Mouse (Mus musculus): ENCODE results near the gene Ccdc103. TPM values are rescaled to one million over a fixed set of nuclear protein-coding genes. Genes with fewer than 3 reads are reported as not detected.

The Ccdc103 gene
- polyA plus RNA-seq, 1 experiment from 2014 or later: 2.3 TPM

DNA sequence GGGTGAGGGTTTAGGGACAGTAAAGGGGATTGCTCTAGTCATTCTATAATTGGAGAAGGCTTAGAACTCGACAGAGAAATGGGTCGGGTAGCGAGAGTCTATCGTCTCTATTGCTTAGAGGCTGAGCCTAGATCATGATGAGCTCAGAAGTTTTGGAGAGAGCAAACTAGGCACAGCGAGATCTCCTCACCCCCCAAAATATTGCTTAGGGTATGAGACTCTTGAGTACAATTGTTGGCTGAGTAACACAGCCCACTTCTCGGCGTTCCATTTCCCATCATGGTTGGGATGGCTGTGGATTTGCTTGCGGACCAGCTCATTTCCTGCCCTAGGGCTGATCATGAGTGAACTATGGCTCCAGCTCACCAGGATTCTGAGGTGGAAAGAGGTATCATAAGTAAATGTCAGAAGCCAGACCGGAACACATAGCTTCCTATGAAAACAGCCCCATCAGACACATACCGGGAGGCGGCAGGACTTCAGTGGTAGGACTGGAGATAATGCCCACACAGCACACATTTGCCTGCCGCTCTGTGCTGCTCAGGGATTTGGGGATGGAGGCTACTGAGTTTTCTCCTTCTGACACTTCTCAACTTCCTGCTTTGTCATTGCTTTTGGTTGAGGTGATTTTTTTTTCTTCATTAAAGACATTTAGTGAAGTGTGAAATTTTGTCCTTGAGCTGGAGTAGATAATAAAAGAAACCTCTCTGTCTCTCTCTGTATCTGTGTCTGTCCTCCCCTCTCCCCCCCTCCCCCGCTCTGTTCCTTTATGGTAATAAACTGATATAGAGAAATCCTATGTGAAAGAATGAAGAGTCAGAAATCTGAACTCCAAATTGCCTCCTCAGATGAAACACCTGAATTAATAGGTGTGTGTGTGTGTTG lies 552 bp downstream of the Ccdc103 start:
- Histone ChIP-seq H3K9me3 (ENCODE audit: control insufficient read depth, low read length) (no peaks in the 10 kb centered on the region), H3K27me3 (ENCODE audit: control insufficient read depth, insufficient read depth, low read length) (no peaks in the 10 kb centered on the region), H3K36me3 (ENCODE audit: control insufficient read depth, insufficient read depth, low read length) (peaks cover 2% of the 10 kb centered on the region; the same call in 1 of the 2 replicates), H3K4me1 (replicated peaks; ENCODE audit: control insufficient read depth, insufficient read depth, low read length) (peaks cover 12% of the 10 kb centered on the region), H3K27ac (ENCODE audit: low read depth, low read length) (peak overlapping the region; percentile 79; the same call in 1 of the 2 replicates), H3K4me3 (ENCODE audit: low read depth, low read length) (peak overlapping the region; percentile 80), H3K9ac (ENCODE audit: low read length) (peak overlapping the region; percentile 88), H3K4me2 (ENCODE audit: low read depth, low read length, severe bottlenecking) (peak overlapping the region; percentile 88)
- 17% methylated on average over 13 of the region's 13 CpGs for WGBS
- no peak for DNase-seq (ENCODE audit: low spot score)
- no peak; the same call in 1 of the 2 replicates for ATAC-seq (replicated peaks; ENCODE audit: low FRiP score)

DNA sequence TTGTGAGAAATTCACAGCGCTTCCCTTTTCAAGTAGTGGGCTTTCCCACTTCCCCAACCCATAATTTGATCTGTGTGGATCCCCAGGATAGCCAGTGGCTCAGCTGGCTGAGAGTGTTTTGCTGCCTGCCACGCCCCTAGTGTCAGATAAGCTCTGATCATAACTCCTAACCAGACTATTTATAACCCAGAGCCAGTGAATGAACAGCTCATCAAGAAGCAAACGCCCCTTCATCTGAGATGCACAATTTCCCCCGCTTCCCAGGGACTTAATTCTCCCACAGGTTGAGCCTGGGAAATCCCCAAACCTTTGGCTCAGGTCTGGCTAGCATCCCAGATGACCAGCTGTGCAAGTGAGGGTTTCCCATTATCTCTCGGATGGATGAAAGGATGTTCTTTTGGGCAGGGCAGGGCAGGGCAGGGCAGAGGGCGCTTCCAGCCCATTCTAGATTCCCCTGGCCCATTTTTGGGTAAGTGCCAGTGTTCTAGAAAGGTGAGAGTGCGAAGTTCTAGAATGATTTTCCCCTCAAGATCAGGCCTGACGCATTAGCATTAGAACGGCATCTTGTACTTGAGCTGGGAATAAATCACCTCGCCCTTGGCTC lies 3.7 kb downstream of the Ccdc103 start, which contains the start of gene Fam187a:
Gene Fam187a (plus strand): TSS at position 554 of the 604 bp plus-strand sequence.
- ATAC-seq (replicated peaks; ENCODE audit: low FRiP score) (no peak), DNase-seq (ENCODE audit: low spot score) (no peak)
- Histone ChIP-seq H3K27ac (ENCODE audit: low read depth, low read length) (no peak within 1 kb of the TSS), H3K9me3 (ENCODE audit: control insufficient read depth, low read length) (no peaks in the 10 kb centered on the region), H3K36me3 (ENCODE audit: control insufficient read depth, insufficient read depth, low read length) (no peaks in the 10 kb centered on the region), H3K4me2 (ENCODE audit: low read depth, low read length, severe bottlenecking) (no peak within 1 kb of the TSS), H3K27me3 (ENCODE audit: control insufficient read depth, insufficient read depth, low read length) (no peaks in the 10 kb centered on the region), H3K9ac (ENCODE audit: low read length) (no peak within 1 kb of the TSS), H3K4me3 (ENCODE audit: low read depth, low read length) (no peak within 1 kb of the TSS), H3K4me1 (replicated peaks; ENCODE audit: control insufficient read depth, insufficient read depth, low read length) (peaks cover 6% of the 10 kb centered on the region; the same call in 1 of the 2 replicates)
- 67% methylated on average over 10 of the region's 10 CpGs for WGBS

DNA sequence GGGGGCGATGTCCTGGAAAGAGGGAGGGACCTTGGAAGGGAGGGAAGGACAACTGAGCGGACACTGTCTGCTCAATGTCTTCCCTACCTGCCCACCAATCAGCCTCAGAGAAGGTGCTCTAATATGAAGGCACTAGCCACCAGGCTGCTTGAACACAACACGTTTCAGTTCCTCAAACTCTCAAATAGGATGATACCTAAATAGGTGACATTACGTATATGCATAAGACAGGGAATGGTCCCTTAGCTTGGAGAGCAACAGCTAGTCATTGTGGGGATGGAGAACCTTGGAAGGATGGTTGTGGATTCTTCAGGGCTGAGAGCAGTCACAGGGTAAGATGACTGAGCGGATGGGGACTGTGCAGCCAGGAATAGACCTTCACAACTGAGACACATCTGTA lies 6.4 kb downstream of the Ccdc103 start:
- H3K9ac ChIP-seq (ENCODE audit: low read length): no peak overlapping the region
- no peaks in the 10 kb centered on the region for H3K36me3 ChIP-seq (ENCODE audit: control insufficient read depth, insufficient read depth, low read length)
- H3K4me1 ChIP-seq (replicated peaks; ENCODE audit: control insufficient read depth, insufficient read depth, low read length): no peaks in the 10 kb centered on the region
- no peak for ATAC-seq (replicated peaks; ENCODE audit: low FRiP score)
- no peak overlapping the region for H3K27ac ChIP-seq (ENCODE audit: low read depth, low read length)
- no peak overlapping the region for H3K4me3 ChIP-seq (ENCODE audit: low read depth, low read length)
- DNase-seq (ENCODE audit: low spot score): no peak
- no peaks in the 10 kb centered on the region; the same call in 1 of the 2 replicates for H3K27me3 ChIP-seq (ENCODE audit: control insufficient read depth, insufficient read depth, low read length)
- 91% methylated on average over 5 of the region's 5 CpGs for WGBS
- H3K4me2 ChIP-seq (ENCODE audit: low read depth, low read length, severe bottlenecking): no peak overlapping the region
- H3K9me3 ChIP-seq (ENCODE audit: control insufficient read depth, low read length): no peaks in the 10 kb centered on the region

DNA sequence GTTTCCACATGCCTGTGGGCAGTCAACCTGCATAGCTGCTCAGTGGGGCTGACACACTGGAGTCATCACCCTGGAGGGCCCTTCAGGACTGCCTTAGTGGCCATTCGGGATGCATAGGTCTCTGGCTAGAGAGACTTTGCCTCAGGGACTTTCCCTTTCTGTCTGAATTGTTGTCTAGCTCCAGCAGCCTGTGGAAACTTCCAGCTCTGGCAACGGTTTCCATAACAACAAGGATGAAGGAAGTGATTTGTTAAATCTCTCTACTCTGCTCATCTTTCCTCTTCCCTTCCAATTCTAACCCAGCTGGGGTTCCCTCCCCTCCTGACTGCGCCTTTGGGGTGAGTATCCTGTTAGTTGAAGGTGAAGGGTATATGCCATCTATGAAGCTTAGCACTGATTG lies 7.1 kb downstream of the Ccdc103 start:
- Histone ChIP-seq H3K27me3 (ENCODE audit: control insufficient read depth, insufficient read depth, low read length) (peaks cover 4% of the 10 kb centered on the region; the same call in 1 of the 2 replicates), H3K36me3 (ENCODE audit: control insufficient read depth, insufficient read depth, low read length) (no peaks in the 10 kb centered on the region), H3K9me3 (ENCODE audit: control insufficient read depth, low read length) (no peaks in the 10 kb centered on the region), H3K9ac (ENCODE audit: low read length) (no peak overlapping the region), H3K27ac (ENCODE audit: low read depth, low read length) (no peak overlapping the region), H3K4me1 (replicated peaks; ENCODE audit: control insufficient read depth, insufficient read depth, low read length) (no peaks in the 10 kb centered on the region; the same call in 1 of the 2 replicates), H3K4me2 (ENCODE audit: low read depth, low read length, severe bottlenecking) (no peak overlapping the region), H3K4me3 (ENCODE audit: low read depth, low read length) (no peak overlapping the region)
- 73% methylated on average over 3 of the region's 3 CpGs for WGBS
- ATAC-seq (replicated peaks; ENCODE audit: low FRiP score): no peak
- no peak for DNase-seq (ENCODE audit: low spot score)

DNA sequence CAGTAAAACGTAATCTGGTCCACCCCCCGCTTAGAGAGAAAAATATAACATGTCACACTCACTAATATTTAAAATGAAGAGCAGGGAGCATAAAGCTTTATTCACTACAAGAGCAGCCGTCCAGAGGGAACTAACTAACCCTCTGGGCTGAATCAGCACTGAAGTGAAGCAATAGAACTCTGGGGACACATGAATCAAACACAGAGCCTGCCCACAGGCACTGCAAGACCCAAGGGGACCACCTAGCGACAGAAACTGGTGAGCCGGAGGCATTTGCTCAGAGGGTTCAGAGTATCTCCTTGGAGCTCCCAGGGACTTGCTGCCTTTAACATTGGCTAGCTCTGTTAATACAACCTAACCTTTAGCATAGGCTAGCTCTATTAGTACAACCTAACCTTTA lies 9.1 kb downstream of the Ccdc103 start:
- 69% methylated on average over 5 of the region's 5 CpGs for WGBS
- Histone ChIP-seq H3K4me2 (ENCODE audit: low read depth, low read length, severe bottlenecking) (no peak overlapping the region), H3K9ac (ENCODE audit: low read length) (no peak overlapping the region), H3K27me3 (ENCODE audit: control insufficient read depth, insufficient read depth, low read length) (peaks cover 14% of the 10 kb centered on the region; the same call in 1 of the 2 replicates), H3K4me3 (ENCODE audit: low read depth, low read length) (no peak overlapping the region), H3K9me3 (ENCODE audit: control insufficient read depth, low read length) (no peaks in the 10 kb centered on the region), H3K36me3 (ENCODE audit: control insufficient read depth, insufficient read depth, low read length) (no peaks in the 10 kb centered on the region), H3K4me1 (replicated peaks; ENCODE audit: control insufficient read depth, insufficient read depth, low read length) (peaks cover 2% of the 10 kb centered on the region; the same call in 1 of the 2 replicates), H3K27ac (ENCODE audit: low read depth, low read length) (no peak overlapping the region)
- ATAC-seq (replicated peaks; ENCODE audit: low FRiP score) (no peak), DNase-seq (ENCODE audit: low spot score) (no peak)

DNA sequence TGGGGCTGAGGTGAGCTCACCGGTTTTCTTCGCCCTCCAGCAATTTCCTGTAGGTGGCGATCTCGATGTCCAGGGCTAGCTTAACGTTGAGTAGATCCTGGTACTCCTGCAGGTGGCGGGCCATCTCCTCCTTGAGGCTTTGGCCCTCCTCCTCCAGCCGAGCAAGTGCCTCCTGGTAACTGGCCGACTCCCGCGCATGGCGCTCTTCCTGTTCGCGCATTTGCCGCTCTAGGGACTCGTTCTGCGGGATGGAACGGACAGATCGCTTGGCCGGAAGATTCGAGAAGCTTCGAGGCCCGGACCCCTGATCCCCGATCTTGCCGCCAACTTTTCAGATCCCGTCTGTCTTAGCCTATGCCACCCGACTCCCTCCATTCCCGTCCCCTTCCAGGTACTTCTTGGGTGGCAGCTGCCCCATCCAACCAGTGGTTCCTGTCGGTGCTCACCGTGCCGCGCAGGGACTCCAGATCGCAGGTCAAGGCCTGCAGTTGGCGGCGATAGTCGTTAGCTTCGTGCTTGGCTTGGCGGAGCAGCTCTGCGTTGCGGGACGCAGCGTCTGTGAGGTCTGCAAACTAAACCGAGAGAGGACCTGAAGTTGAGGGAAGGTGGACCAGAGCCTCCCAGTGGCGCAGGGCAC lies 12.1 kb downstream of the Ccdc103 start:
- no peaks in the 10 kb centered on the region for H3K36me3 ChIP-seq (ENCODE audit: control insufficient read depth, insufficient read depth, low read length)
- no peaks in the 10 kb centered on the region for H3K9me3 ChIP-seq (ENCODE audit: control insufficient read depth, low read length)
- DNase-seq (ENCODE audit: low spot score): peak; percentile 81
- WGBS: 2% methylated on average over 43 of the region's 43 CpGs
- peaks cover 2% of the 10 kb centered on the region; the same call in 1 of the 2 replicates for H3K4me1 ChIP-seq (replicated peaks; ENCODE audit: control insufficient read depth, insufficient read depth, low read length)
- peak; percentile 63; the same call in 1 of the 2 replicates for ATAC-seq (replicated peaks; ENCODE audit: low FRiP score)
- peak overlapping the region; percentile 52 for H3K9ac ChIP-seq (ENCODE audit: low read length)
- H3K27ac ChIP-seq (ENCODE audit: low read depth, low read length): no peak overlapping the region
- peak overlapping the region; percentile 23; the same call in 1 of the 2 replicates for H3K4me3 ChIP-seq (ENCODE audit: low read depth, low read length)
- H3K27me3 ChIP-seq (ENCODE audit: control insufficient read depth, insufficient read depth, low read length): peaks cover 14% of the 10 kb centered on the region; the same call in 1 of the 2 replicates
- H3K4me2 ChIP-seq (ENCODE audit: low read depth, low read length, severe bottlenecking): peak overlapping the region; percentile 52

DNA sequence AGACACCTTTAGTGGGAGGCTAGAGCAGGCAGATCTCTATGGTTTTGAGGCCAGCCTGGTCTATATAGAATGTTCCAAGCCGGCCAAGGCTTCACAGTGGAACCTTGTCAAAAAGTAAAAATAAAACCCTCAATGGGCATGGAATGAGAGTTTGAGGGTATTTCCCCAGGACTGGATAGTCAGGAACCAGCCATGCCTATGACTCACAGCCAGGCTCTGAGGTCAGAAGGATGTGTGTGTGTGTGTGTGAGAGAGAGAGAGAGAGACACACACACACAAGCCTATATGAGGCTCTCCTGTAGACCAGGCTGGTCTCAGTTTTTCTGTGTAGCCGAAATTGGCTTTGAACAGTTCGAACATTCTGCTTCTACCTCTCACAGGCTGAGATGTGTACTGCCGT lies 13.7 kb downstream of the Ccdc103 start:
- peaks cover 14% of the 10 kb centered on the region; the same call in 1 of the 2 replicates for H3K27me3 ChIP-seq (ENCODE audit: control insufficient read depth, insufficient read depth, low read length)
- H3K9me3 ChIP-seq (ENCODE audit: control insufficient read depth, low read length): no peaks in the 10 kb centered on the region
- H3K4me2 ChIP-seq (ENCODE audit: low read depth, low read length, severe bottlenecking): no peak overlapping the region
- H3K36me3 ChIP-seq (ENCODE audit: control insufficient read depth, insufficient read depth, low read length): no peaks in the 10 kb centered on the region
- no peak overlapping the region for H3K4me3 ChIP-seq (ENCODE audit: low read depth, low read length)
- 88% methylated on average over 4 of the region's 4 CpGs for WGBS
- no peak overlapping the region for H3K27ac ChIP-seq (ENCODE audit: low read depth, low read length)
- ATAC-seq (replicated peaks; ENCODE audit: low FRiP score): no peak
- H3K4me1 ChIP-seq (replicated peaks; ENCODE audit: control insufficient read depth, insufficient read depth, low read length): peaks cover 2% of the 10 kb centered on the region; the same call in 1 of the 2 replicates
- H3K9ac ChIP-seq (ENCODE audit: low read length): no peak overlapping the region
- no peak for DNase-seq (ENCODE audit: low spot score)

DNA sequence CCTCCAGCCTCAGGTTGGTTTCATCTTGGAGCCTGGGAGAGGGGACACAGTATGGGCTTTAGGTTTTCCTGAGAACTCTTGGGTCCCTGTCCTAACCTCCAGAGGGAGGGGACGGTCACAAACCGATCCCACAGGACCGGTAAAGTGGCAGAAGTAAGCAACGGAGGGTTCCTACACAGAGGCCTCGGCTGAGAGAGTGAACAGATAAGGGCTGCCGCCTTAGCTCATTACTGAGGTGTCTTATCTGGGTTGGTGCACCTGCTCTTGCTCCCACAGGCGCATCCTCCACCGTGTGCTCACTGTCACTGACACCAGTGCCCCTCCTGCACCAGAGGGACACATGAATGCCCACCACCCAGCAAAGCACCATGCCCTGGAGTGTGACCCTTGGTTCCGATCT lies 14.8 kb downstream of the Ccdc103 start:
- no peak overlapping the region for H3K4me2 ChIP-seq (ENCODE audit: low read depth, low read length, severe bottlenecking)

More for the DNA sequence above, 14.8 kb downstream of the Ccdc103 start:
- peaks cover 2% of the 10 kb centered on the region; the same call in 1 of the 2 replicates for H3K4me1 ChIP-seq (replicated peaks; ENCODE audit: control insufficient read depth, insufficient read depth, low read length)
- H3K36me3 ChIP-seq (ENCODE audit: control insufficient read depth, insufficient read depth, low read length): no peaks in the 10 kb centered on the region
- H3K9me3 ChIP-seq (ENCODE audit: control insufficient read depth, low read length): no peaks in the 10 kb centered on the region
- H3K4me3 ChIP-seq (ENCODE audit: low read depth, low read length): no peak overlapping the region
- ATAC-seq (replicated peaks; ENCODE audit: low FRiP score): no peak
- 89% methylated on average over 9 of the region's 9 CpGs for WGBS
- no peak overlapping the region for H3K27ac ChIP-seq (ENCODE audit: low read depth, low read length)
- H3K9ac ChIP-seq (ENCODE audit: low read length): no peak overlapping the region
- peaks cover 14% of the 10 kb centered on the region; the same call in 1 of the 2 replicates for H3K27me3 ChIP-seq (ENCODE audit: control insufficient read depth, insufficient read depth, low read length)
- DNase-seq (ENCODE audit: low spot score): no peak
